Mouse (Mus musculus) midbrain, embryonic 14.5 days (tissue): ENCODE results near the gene Ccdc154. TPM values are rescaled to one million over a fixed set of nuclear protein-coding genes. Genes with fewer than 3 reads are reported as not detected.

ENCODE experiments used
- ATAC-seq: fragments of 200-750 bp; cut with Nextera tagmentation; 2 replicates; pipeline ENCODE4 v1.8.0; 2017; ENCODE audit warnings: moderate number of reproducible peaks, moderate library complexity; ENCODE audit not compliant: low FRiP score, low TSS enrichment
- DNase-seq: peaks from one replicate; pipeline ENCODE4 v3.0.0-alpha.2; 2015
- H3K27ac ChIP-seq: fragments of 300-500 bp; sonication (generic); replicated peaks from 2 replicates; pipeline ENCODE4 v1.5.1; 2014; ENCODE audit warnings: mild to moderate bottlenecking, low read depth, low read length, moderate library complexity
- H3K27me3 ChIP-seq: fragments of 300-500 bp; sonication (generic); 2 replicates; pipeline ENCODE4 v1.6.1; 2014; ENCODE audit warnings: low read length, control low read depth, mixed read lengths; ENCODE audit not compliant: control insufficient read depth, insufficient read depth
- H3K36me3 ChIP-seq: fragments of 300-500 bp; sonication (generic); 2 replicates; pipeline ENCODE4 v1.6.1; 2014; ENCODE audit warnings: low read length, control low read depth; ENCODE audit not compliant: control insufficient read depth, insufficient read depth
- H3K4me1 ChIP-seq: fragments of 300-500 bp; sonication (generic); 2 replicates; pipeline ENCODE4 v1.6.1; 2014; ENCODE audit warnings: mild to moderate bottlenecking, antibody characterized with exemption, low read length, control low read depth; ENCODE audit not compliant: control insufficient read depth, insufficient read depth
- H3K4me2 ChIP-seq: fragments of 300-500 bp; sonication (generic); 2 replicates; pipeline ENCODE4 v1.6.1; 2014; ENCODE audit warnings: mild to moderate bottlenecking, low read length, moderate library complexity
- H3K4me3 ChIP-seq: fragments of 300-500 bp; sonication (generic); replicated peaks from 2 replicates; pipeline ENCODE4 v1.5.1; 2014; ENCODE audit warnings: low read depth, low read length
- H3K9ac ChIP-seq: fragments of 300-500 bp; sonication (generic); replicated peaks from 2 replicates; pipeline ENCODE4 v1.6.1; 2014; ENCODE audit warnings: mild to moderate bottlenecking, low read length, moderate library complexity
- H3K9me3 ChIP-seq: fragments of 300-500 bp; sonication (generic); 2 replicates; pipeline ENCODE4 v1.6.1; 2016; ENCODE audit warnings: low read length, control low read depth, mixed read lengths; ENCODE audit not compliant: control insufficient read depth
- WGBS: fragments of 180-500 bp; shearing (Covaris S2); extraction: QIAGEN DNeasy Blood & Tissue Kit; methylation state at CpG from one replicate; pipeline ENCODE4 v1.1.7; 2014; 5-methylcytosine and 5-hydroxymethylcytosine counted together
- polyA plus RNA-seq: library from polyadenylated mRNA; unstranded; fragments of >200 nt; fragmentation: Nextera tagmentation; extraction: Ambion mirVana; gene quantifications from 2 replicates; pipeline ENCODE4 v1.2.1, GENCODE M21; 2014

Gene Ccdc154
- polyA plus RNA-seq, 1 experiment from 2014 or later = not detected

DNA sequence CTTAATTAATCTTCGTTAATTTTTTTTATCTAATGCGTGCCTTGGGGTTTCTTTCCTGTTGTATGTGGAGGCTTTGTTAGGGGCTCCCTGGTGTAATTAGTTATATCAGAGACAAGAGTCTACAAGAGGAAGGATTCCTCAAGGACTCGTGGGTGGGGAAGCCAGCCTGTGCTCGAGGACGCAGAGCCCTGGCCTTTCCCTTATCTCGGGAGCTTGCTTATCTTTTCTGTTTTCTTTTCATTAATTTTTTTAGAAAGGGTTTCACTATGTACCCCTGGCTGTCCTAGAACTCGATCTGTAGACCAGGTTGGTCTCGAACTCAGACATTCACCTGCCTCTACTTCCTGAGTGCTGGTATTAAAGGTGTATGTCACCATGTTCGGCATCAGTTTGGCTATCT is 34.6 kb upstream of the Ccdc154 start:
- 83% methylated on average over 9 of the region's 9 CpGs for WGBS
- DNase-seq = no peak
- no peaks in the 10 kb centered on the region; the same call in 1 of the 2 replicates for H3K27me3 ChIP-seq

DNA sequence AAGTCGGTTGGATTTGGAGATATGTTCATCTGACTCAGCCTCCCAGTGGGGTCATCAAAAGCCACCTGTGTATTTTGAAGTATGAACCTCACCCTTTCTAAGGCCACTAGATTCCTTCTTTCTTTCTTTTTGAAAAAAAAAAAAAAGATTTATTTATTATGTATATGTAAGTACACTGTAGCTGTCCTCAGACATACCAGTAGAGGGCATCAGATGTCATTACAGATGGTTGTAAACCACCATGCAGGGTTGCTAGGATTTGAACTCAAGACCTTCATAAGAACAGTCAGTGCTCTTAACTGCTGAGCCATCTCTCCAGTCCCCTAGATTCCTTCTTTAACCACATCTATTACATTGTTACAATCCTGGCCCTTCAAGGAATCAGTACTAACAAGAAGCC is 32.2 kb upstream of the Ccdc154 start:
- Histone ChIP-seq H3K27ac (no peak overlapping the region), H3K4me2 (no peak overlapping the region), H3K9ac (no peak overlapping the region), H3K4me3 (no peak overlapping the region), H3K36me3 (no peaks in the 10 kb centered on the region), H3K9me3 (no peaks in the 10 kb centered on the region), H3K4me1 (peaks cover 7% of the 10 kb centered on the region), H3K27me3 (no peaks in the 10 kb centered on the region)
- WGBS = 88% methylated on average over 1 of the region's 1 CpGs
- ATAC-seq (no peak), DNase-seq (no peak)

More for the DNA sequence above, 34.6 kb upstream of the Ccdc154 start:
- ATAC-seq = no peak
- H3K9me3 ChIP-seq = no peaks in the 10 kb centered on the region
- no peak overlapping the region for H3K4me3 ChIP-seq
- no peaks in the 10 kb centered on the region for H3K4me1 ChIP-seq
- H3K9ac ChIP-seq = no peak overlapping the region
- no peaks in the 10 kb centered on the region for H3K36me3 ChIP-seq
- no peak overlapping the region for H3K4me2 ChIP-seq
- no peak overlapping the region for H3K27ac ChIP-seq

DNA sequence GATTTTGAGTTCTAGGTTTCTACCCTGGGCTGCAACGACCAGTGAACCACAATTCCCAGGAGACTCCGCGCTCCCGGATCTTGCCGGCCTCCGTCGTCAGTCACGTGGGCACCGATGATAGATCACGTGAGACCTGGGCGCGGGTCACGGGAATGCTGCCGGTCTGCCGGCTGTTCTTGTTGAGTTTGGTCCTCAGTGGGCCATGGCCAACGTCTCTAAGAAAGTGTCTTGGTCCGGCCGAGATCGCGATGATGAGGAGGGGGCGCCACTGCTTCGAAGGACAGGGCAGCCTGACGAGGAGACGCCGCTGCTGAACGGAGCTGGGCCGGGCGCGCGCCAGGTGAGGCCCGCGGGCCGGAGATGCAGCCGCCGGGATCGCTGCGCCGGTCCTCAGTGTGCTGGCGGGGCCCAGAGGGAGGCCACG is 29.0 kb upstream of the Ccdc154 start, which contains the start of gene Clcn7:
Gene Clcn7 (plus strand): TSS at position 117 of the 424 bp plus-strand sequence.
- Histone ChIP-seq H3K27me3 (no peaks in the 10 kb centered on the region), H3K27ac (no peak within 1 kb of the TSS), H3K4me3 (peak within 1 kb of the TSS; percentile 79), H3K36me3 (peaks cover 4% of the 10 kb centered on the region), H3K9me3 (no peaks in the 10 kb centered on the region), H3K4me1 (peaks cover 7% of the 10 kb centered on the region), H3K4me2 (peak within 1 kb of the TSS; percentile 75), H3K9ac (peak within 1 kb of the TSS; percentile 68)
- DNase-seq (peak; percentile 98), ATAC-seq (peak; percentile 86)
- WGBS = under 1% methylated on average over 40 of the region's 40 CpGs

DNA sequence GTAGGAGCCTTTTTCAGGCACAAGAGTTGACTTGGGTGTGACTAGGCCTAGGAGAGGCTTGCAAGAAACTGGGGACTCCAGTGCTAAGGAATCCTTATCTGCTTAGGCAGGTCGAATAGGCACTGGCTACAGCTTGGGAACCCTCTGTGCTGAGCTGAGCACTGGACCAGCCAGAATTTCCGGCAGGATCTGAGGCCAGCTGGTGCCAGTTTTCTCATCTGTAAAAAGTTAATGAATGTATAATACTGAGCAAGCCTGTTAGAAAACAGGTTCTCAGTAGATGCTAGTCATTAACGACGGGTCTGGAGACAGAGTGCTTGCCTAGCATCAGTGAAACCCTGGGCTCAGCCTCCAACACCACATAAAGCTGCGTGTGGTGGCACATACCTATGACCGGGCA is 26.6 kb upstream of the Ccdc154 start:
- DNase-seq (no peak), ATAC-seq (no peak)
- Histone ChIP-seq H3K9ac (no peak overlapping the region), H3K4me2 (no peak overlapping the region), H3K4me1 (peaks cover 7% of the 10 kb centered on the region), H3K9me3 (no peaks in the 10 kb centered on the region), H3K27me3 (no peaks in the 10 kb centered on the region), H3K36me3 (peaks cover 7% of the 10 kb centered on the region), H3K4me3 (no peak overlapping the region), H3K27ac (no peak overlapping the region)
- WGBS = 92% methylated on average over 6 of the region's 6 CpGs

DNA sequence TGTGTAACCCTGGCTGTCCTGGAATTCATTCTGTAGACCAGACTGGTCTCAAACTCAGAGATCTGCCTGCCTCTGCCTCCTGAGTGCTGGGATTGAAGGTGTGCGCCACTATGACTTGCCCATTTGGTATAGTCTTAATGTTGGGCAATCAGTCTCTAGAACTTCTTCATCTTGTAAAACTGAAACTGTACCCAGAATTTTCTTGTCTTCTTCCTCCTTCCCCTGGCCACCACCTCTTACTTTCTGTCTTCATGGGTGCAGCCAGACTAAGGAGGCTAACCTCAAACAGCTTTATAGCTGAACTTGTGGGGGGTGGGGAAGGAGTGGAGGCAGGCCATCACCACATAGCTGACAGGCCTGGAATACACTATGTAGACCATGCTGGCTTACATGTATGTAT is 23.5 kb upstream of the Ccdc154 start:
- H3K36me3 ChIP-seq = peaks cover 11% of the 10 kb centered on the region
- H3K4me1 ChIP-seq = peaks cover 6% of the 10 kb centered on the region
- H3K27ac ChIP-seq = no peak overlapping the region
- ATAC-seq (no peak), DNase-seq (no peak)
- H3K9me3 ChIP-seq = no peaks in the 10 kb centered on the region
- no peak overlapping the region for H3K4me3 ChIP-seq
- 97% methylated on average over 1 of the region's 1 CpGs for WGBS
- H3K27me3 ChIP-seq = no peaks in the 10 kb centered on the region
- H3K9ac ChIP-seq = no peak overlapping the region
- no peak overlapping the region for H3K4me2 ChIP-seq

DNA sequence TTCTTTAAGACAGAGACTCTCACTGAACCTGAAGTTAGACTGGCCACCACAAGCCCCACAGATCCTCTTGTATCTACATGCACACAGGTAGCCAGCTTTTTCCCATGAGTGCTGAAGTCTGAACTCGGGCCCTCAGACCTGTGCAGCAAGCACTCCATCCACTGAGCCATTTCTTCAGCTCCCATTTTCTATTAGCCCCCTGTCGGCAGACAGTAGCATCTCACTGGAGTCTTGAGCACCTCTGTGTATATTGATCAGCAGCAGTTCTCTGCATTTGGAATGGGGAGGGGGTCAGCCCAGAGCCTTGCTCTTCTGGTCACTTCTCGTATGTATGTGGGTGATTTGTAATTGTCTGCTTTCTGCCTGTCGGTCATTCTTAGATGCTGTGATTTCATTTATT is 22.3 kb upstream of the Ccdc154 start:
- H3K36me3 ChIP-seq = peaks cover 14% of the 10 kb centered on the region
- H3K4me1 ChIP-seq = no peaks in the 10 kb centered on the region
- H3K27me3 ChIP-seq = no peaks in the 10 kb centered on the region
- no peak overlapping the region for H3K27ac ChIP-seq
- H3K4me2 ChIP-seq = no peak overlapping the region
- no peak overlapping the region for H3K9ac ChIP-seq
- DNase-seq (peak; percentile 8), ATAC-seq (no peak)
- no peak overlapping the region for H3K4me3 ChIP-seq
- no peaks in the 10 kb centered on the region for H3K9me3 ChIP-seq
- WGBS = 75% methylated on average over 4 of the region's 4 CpGs

DNA sequence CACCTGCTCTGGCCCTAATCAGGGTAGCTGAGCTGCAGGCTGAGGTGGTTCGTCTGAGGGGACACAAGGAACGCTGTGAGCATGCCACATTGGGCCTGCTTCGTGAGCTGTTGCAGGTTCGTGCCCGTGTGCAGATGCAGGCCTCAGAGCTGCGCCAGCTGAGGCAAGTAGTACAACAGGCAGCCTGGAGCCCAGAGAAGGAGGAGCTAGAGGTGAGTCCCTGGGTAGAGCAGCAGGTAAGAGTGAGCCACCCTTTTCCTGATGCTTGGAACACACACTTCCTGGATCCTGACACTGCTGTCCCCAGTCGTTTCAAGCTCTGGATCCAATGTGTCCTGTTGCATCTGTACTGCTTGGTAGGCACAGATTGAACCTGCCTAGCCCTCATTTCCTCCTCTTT is 1.1 kb downstream of the Ccdc154 start:
- no peak overlapping the region for H3K4me2 ChIP-seq
- no peak overlapping the region for H3K27ac ChIP-seq
- H3K4me1 ChIP-seq = no peaks in the 10 kb centered on the region
- no peak overlapping the region for H3K9ac ChIP-seq
- DNase-seq (no peak), ATAC-seq (no peak)
- no peaks in the 10 kb centered on the region for H3K27me3 ChIP-seq
- peaks cover 31% of the 10 kb centered on the region for H3K36me3 ChIP-seq
- no peak overlapping the region for H3K4me3 ChIP-seq
- H3K9me3 ChIP-seq = no peaks in the 10 kb centered on the region
- 86% methylated on average over 7 of the region's 7 CpGs for WGBS

DNA sequence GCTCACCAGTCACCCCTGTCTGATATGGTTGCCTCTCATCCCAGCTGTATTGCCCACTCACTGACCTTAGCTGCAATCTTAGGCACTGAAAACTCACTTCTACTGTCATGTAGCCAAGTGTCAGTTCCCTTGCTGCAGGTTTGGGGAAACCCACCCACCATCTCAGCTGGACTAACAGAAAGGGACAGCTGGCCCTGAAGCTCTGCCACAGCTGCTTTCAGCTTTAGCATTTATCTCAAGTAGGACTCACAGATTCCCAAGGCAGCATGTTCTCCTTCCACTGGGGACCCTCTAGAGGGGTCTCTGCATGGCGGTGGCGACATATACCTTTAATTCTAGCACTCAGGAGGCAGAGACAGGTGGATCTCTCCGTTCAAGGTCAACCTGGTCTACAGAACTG is 2.5 kb downstream of the Ccdc154 start:
- Histone ChIP-seq H3K4me1 (no peaks in the 10 kb centered on the region), H3K27me3 (no peaks in the 10 kb centered on the region), H3K4me3 (no peak overlapping the region), H3K9ac (no peak overlapping the region), H3K4me2 (no peak overlapping the region), H3K36me3 (peaks cover 21% of the 10 kb centered on the region), H3K9me3 (no peaks in the 10 kb centered on the region), H3K27ac (no peak overlapping the region)
- DNase-seq = no peak
- WGBS = 91% methylated on average over 3 of the region's 3 CpGs
- no peak for ATAC-seq

DNA sequence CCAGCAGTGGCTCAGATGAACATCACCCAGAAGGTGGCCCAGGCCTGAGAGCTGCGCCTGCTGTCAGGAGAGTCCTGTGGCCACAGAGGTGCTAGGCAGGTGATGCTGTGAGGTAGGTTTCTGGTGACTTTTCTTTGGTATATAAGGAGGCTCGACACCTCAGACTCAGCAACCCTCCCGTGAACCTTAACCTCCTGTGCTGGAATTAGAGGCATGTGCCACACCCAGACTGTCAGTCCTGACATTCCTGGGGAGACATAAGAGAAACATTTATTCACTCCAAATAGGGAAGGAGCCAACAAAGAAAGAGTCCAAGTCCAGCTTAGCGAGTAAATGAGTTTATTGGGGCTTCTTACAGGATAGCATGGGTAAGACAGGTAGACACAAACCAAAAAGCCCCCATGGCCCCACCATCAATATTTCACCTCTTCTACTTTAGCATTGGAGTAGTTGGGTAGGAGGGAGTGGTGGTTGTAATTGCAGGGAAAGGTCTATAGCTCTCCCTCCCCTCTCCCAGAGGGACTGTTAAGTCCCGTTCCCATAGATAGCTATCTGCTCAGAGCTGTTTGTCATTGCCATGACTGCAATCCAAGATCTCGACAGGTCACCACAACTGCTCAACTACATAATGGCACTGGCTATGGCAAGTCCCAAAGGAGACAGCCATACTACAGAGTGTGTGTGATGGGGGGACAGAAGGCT is 3.9 kb downstream of the Ccdc154 start:
- Histone ChIP-seq H3K36me3 (peaks cover 8% of the 10 kb centered on the region), H3K9me3 (no peaks in the 10 kb centered on the region), H3K9ac (no peak overlapping the region), H3K4me3 (no peak overlapping the region), H3K27ac (no peak overlapping the region), H3K4me1 (no peaks in the 10 kb centered on the region), H3K27me3 (no peaks in the 10 kb centered on the region), H3K4me2 (no peak overlapping the region)
- DNase-seq (no peak), ATAC-seq (no peak)
- 71% methylated on average over 6 of the region's 6 CpGs for WGBS
